Mouse (Mus musculus): ENCODE results near the gene Arsg.

DNA sequence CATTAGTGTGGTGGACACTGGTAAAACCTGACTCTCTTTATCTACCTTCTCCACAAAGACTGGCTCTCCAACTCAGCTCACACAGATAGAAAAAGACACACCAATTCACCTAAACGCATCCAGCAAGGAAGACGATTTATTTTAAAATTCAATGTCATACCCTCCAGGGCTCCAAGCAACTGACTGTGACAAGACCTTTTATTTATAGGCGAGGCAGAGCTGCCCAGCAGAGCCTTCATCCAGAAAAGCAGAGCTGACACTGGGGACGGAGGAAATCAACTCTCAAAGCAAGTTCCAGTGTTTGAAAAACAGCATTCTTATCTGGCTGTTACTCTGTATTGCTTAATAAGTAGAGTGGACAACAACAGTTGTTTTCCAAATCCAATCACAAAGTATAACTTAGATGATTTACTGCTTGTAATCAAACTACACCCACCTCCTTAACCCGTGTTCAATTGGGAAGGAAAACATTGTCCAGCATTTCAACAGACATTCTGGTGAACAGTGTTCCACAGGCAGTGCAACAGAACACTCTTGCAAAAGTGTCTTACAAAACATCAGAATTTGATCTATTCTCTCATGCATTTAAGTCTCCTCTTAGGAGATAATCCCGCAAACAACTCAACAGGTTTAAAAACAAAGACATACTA, 135.9 kb downstream of the Arsg start:
- TF ChIP-seq POLR2A (IDR thresholded peaks at IDR 0.05; ENCODE audit: insufficient read length, low read depth) = no peak
- no peak for TF ChIP-seq MYOD1 (IDR thresholded peaks at IDR 0.05; ENCODE audit: control insufficient read depth in 1 of 3, insufficient read length in 2 of 3, low read depth in 2 of 3)
- TF ChIP-seq E2F4 (IDR thresholded peaks at IDR 0.05; ENCODE audit: insufficient read depth) = no peak
